Mouse (Mus musculus) liver (tissue): ENCODE data around the gene Rtp4.

Source experiments
- DNase-seq: peaks from one replicate; pipeline ENCODE4 v3.0.0-alpha.2; 2020; ENCODE audit warnings: mixed read lengths

The Rtp4 gene

GRCm38 (mm10) chr16:23515766-23516165 is 4.3 kb upstream of the Rtp4 start:
- DNase-seq: no peak

GRCm38 (mm10) chr16:23516606-23517005 is 3.5 kb upstream of the Rtp4 start:
- no peak for DNase-seq

GRCm38 (mm10) chr16:23517230-23517629 is 2.9 kb upstream of the Rtp4 start:
- no peak for DNase-seq

- DNase-seq: no peak
Measured at GRCm38 (mm10) chr16:23517754-23518566, 2.1 kb upstream of the Rtp4 start.

- no peak for DNase-seq
Measured at GRCm38 (mm10) chr16:23518567-23519369, 1.3 kb upstream of the Rtp4 start.

- no peak for DNase-seq
Measured at GRCm38 (mm10) chr16:23519771-23520170, 320 bp upstream of the Rtp4 start.

- DNase-seq: no peak
Measured at GRCm38 (mm10) chr16:23521092-23521491, 1.0 kb downstream of the Rtp4 start.

- no peak for DNase-seq
Measured at GRCm38 (mm10) chr16:23522081-23522480, 2.0 kb downstream of the Rtp4 start.

- no peak for DNase-seq
Measured at GRCm38 (mm10) chr16:23529186-23529585, 9.1 kb downstream of the Rtp4 start.

GRCm38 (mm10) chr16:23533707-23534106 is 13.6 kb downstream of the Rtp4 start:
- no peak for DNase-seq

GRCm38 (mm10) chr16:23541046-23541445 is 21.0 kb downstream of the Rtp4 start:
- DNase-seq: no peak

- no peak for DNase-seq
Measured at GRCm38 (mm10) chr16:23542866-23543265, 22.8 kb downstream of the Rtp4 start.

- no peak for DNase-seq
Measured at GRCm38 (mm10) chr16:23544361-23544760, 24.3 kb downstream of the Rtp4 start.

- DNase-seq: no peak
Measured at GRCm38 (mm10) chr16:23547783-23548182, 27.7 kb downstream of the Rtp4 start.

- DNase-seq: peak; percentile 40
Measured at GRCm38 (mm10) chr16:23550346-23550980, 30.4 kb downstream of the Rtp4 start.

GRCm38 (mm10) chr16:23550981-23551582 is 31.0 kb downstream of the Rtp4 start:
- DNase-seq: no peak

GRCm38 (mm10) chr16:23554673-23555072 is 34.6 kb downstream of the Rtp4 start:
- DNase-seq: no peak

- DNase-seq: no peak
Measured at GRCm38 (mm10) chr16:23557195-23557594, 37.1 kb downstream of the Rtp4 start.

- DNase-seq: no peak
Measured at GRCm38 (mm10) chr16:23557669-23558068, 37.6 kb downstream of the Rtp4 start.

GRCm38 (mm10) chr16:23568369-23568958 is 48.4 kb downstream of the Rtp4 start:
- DNase-seq: no peak

GRCm38 (mm10) chr16:23574561-23574960 is 54.5 kb downstream of the Rtp4 start:
- no peak for DNase-seq
